Mouse (Mus musculus): Measurements from ENCODE around the gene Rab29. TPM values are rescaled to one million over a fixed set of nuclear protein-coding genes. Genes with fewer than 3 reads are reported as not detected.
A peak's percentile ranks its signal among the peaks of the same experiment; 100 is the strongest.
"Not testable (repeated sequence)": the region's sequence is repeated elsewhere in the genome, so short reads cannot be mapped to it uniquely, and the experiment has no call there.

Gene Rab29
- polyA plus RNA-seq (2012; rRNA removed) = 9.3 and 10.2 TPM in 2 replicates

DNA sequence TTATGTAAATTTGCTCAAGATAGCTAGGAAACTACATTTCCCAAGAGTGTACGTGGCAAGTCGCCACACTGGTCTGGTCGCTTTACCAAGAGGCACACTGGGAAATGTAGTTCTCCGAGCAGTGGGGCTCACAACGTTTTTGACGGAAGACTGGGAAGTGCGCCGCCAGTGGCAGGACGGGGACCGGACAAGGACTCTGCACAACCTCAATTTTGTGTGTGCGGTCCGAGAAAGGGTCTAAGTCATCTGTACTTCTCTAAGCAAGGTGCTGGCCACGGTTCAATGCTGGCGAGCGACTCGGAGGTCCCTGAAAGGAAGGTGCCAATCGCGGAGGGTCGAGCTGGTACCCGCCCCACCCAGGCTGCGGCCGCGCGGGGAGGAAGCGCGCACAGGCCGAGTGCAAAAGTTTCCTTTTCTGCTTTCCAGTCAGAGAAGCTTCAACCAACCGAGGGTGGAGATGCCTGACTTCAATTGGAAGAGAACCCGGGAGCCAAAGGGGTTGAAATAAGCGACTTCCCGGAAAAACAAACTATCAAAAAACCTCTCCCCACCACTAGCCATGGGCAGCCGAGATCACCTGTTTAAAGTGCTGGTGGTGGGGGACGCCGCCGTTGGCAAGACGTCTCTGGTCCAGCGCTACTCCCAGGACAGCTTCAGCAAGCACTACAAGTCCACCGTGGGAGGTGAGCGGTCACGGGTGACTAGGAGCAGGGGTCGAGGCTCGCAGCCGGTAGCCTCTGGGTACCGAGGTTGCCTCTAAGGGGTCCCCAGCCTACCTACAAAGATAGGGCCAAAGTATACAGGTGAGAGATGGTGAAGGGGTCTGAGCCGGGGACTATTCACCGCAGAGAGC lies at the start of gene Rab29:
Rab29 (plus strand) TSS at position 132 of the 853 bp plus-strand sequence.
- peak within 1 kb of the TSS; percentile 46 for H3K4me3 ChIP-seq (ENCODE audit: insufficient read depth, low read length)
- H3K4me1 ChIP-seq (ENCODE audit: control insufficient read depth, insufficient read depth, low read length) = no peaks in the 10 kb centered on the region
- TF ChIP-seq CTCF (IDR thresholded peaks at IDR 0.05; ENCODE audit: extremely low read depth, insufficient read depth, low read length) (peak; percentile 73), POLR2A (IDR thresholded peaks at IDR 0.05; ENCODE audit: extremely low read depth, insufficient read depth, low read length) (no peak)
- H3K27ac ChIP-seq (ENCODE audit: insufficient read depth, low read length) = no peak within 1 kb of the TSS

DNA sequence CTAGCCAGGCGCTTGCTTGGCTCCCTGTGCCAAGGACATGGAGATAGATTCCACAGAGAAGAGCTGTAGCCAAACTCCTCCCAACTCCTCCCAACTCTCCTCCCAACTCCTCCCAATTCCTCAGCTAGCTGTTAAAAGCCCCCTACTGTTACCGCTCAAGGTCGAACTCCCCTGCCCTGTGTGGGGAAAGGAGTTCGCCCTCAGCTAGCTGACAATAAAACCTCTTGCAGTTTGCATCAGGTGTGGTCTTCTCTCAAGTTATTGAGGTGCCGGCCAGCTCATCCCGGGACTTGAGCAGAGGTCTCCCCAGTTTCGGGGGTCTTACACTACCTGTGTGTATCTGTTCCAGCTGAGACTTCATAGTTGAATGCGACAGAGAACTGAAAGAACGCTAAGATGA lies 46.7 kb upstream of the Rab29 start:
- not testable (repeated sequence) for H3K4me1 ChIP-seq (ENCODE audit: control insufficient read depth, insufficient read depth, low read length); H3K27ac ChIP-seq (ENCODE audit: insufficient read depth, low read length); H3K4me3 ChIP-seq (ENCODE audit: insufficient read depth, low read length)

- Histone ChIP-seq H3K4me3 (ENCODE audit: insufficient read depth, low read length) (no peak overlapping the region), H3K27ac (ENCODE audit: insufficient read depth, low read length) (no peak overlapping the region), H3K4me1 (ENCODE audit: control insufficient read depth, insufficient read depth, low read length) (peaks cover 7% of the 10 kb centered on the region; the same call in 1 of the 2 replicates)
- TF ChIP-seq CTCF (IDR thresholded peaks at IDR 0.05; ENCODE audit: extremely low read depth, insufficient read depth, low read length) = no peak
- no peak for TF ChIP-seq POLR2A (IDR thresholded peaks at IDR 0.05; ENCODE audit: extremely low read depth, insufficient read depth, low read length)
Observed at GRCm38 (mm10) chr1:131820887-131821328, 46.1 kb upstream of the Rab29 start.

DNA sequence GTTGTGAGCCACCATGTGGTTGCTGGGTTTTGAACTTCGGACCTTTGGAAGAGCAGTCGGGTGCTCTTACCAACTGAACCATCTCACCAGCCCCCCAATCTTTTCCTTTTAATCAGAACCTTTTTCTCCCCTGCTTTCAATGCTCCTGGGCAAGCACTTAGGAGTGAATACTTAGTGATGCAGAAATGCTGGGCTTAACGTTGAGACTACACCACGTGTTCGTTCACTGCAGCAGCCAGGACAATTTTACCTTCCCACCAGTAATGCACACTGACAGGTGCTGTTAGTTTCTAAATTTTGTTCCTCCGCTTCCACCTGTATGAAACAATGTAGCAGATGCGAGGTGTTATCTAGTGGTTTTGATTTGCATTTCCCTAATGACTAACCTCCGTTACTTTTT lies 44.7 kb upstream of the Rab29 start:
- TF ChIP-seq POLR2A (IDR thresholded peaks at IDR 0.05; ENCODE audit: extremely low read depth, insufficient read depth, low read length) (no peak), CTCF (IDR thresholded peaks at IDR 0.05; ENCODE audit: extremely low read depth, insufficient read depth, low read length) (no peak)
- H3K4me1 ChIP-seq (ENCODE audit: control insufficient read depth, insufficient read depth, low read length) = peaks cover 7% of the 10 kb centered on the region; the same call in 1 of the 2 replicates
- H3K27ac ChIP-seq (ENCODE audit: insufficient read depth, low read length) = no peak overlapping the region

GRCm38 (mm10) chr1:131822856-131823492 lies 44.0 kb upstream of the Rab29 start:
- H3K4me1 ChIP-seq (ENCODE audit: control insufficient read depth, insufficient read depth, low read length) = peaks cover 7% of the 10 kb centered on the region; the same call in 1 of the 2 replicates
- TF ChIP-seq CTCF (IDR thresholded peaks at IDR 0.05; ENCODE audit: extremely low read depth, insufficient read depth, low read length) (no peak), POLR2A (IDR thresholded peaks at IDR 0.05; ENCODE audit: extremely low read depth, insufficient read depth, low read length) (no peak)
- no peak overlapping the region for H3K27ac ChIP-seq (ENCODE audit: insufficient read depth, low read length)
- no peak overlapping the region for H3K4me3 ChIP-seq (ENCODE audit: insufficient read depth, low read length)

More for the DNA sequence above, 44.7 kb upstream of the Rab29 start:
- no peak overlapping the region for H3K4me3 ChIP-seq (ENCODE audit: insufficient read depth, low read length)

DNA sequence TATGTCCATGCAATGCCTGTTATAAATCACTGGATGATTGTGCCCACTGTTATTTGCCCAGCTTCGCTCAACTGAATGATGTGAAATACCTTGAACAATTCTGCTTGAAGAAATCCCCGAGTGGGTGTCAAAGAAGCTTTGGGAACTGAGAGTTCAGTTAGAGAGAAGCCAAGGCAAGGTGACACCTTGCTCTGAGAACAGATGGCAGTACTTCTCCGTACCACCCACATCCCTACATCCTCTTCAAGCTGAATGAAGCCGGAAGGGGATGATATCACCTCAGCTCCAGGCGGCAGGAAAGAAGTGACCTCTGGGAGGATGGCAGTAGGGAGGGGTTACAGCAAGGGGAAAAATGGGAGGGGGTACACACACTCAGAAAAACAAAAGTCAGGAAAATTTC lies 43.5 kb upstream of the Rab29 start:
- Histone ChIP-seq H3K4me3 (ENCODE audit: insufficient read depth, low read length) (no peak overlapping the region), H3K4me1 (ENCODE audit: control insufficient read depth, insufficient read depth, low read length) (peaks cover 7% of the 10 kb centered on the region; the same call in 1 of the 2 replicates), H3K27ac (ENCODE audit: insufficient read depth, low read length) (no peak overlapping the region)
- TF ChIP-seq POLR2A (IDR thresholded peaks at IDR 0.05; ENCODE audit: extremely low read depth, insufficient read depth, low read length) (no peak), CTCF (IDR thresholded peaks at IDR 0.05; ENCODE audit: extremely low read depth, insufficient read depth, low read length) (no peak)

DNA sequence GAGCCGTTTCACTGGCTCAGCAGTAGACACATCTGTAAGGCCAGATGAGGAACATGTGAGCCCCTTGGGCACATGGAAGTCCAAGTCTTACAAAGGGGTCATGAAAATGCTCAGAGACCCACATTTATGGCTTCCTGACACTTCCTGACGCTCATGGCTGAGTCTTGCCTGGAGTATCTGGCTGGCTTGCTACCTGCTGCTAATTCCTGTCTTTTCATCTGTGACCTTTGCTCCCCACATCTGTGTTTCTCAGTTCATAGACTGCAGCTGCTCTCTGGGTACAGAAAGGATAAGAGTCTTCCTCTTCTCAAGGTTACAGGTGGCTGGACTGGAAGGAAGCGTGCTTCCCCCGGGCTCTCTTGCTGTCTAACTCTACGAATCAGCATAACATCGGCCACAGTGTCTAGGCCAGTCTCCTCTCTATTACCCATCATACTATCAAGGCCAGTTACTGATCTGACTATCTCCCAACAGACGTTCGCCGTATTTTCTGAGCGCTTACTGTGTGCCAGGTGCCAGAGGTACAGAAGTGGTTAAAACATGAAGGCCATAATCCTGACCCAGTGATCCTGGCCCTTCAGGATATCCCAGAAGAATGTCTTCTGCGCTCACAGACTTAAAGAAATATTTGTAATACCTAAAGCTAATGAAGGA lies 42.4 kb upstream of the Rab29 start:
- Histone ChIP-seq H3K4me3 (ENCODE audit: insufficient read depth, low read length) (no peak overlapping the region), H3K4me1 (ENCODE audit: control insufficient read depth, insufficient read depth, low read length) (peaks cover 8% of the 10 kb centered on the region; the same call in 1 of the 2 replicates), H3K27ac (ENCODE audit: insufficient read depth, low read length) (no peak overlapping the region)
- no peak for TF ChIP-seq CTCF (IDR thresholded peaks at IDR 0.05; ENCODE audit: extremely low read depth, insufficient read depth, low read length)
- TF ChIP-seq POLR2A (IDR thresholded peaks at IDR 0.05; ENCODE audit: extremely low read depth, insufficient read depth, low read length) = no peak

GRCm38 (mm10) chr1:131827207-131827786 lies 39.7 kb upstream of the Rab29 start, which contains the start of gene Slc41a1:
Gene Slc41a1 (plus strand): TSS chr1:131827493.
- Histone ChIP-seq H3K4me3 (ENCODE audit: insufficient read depth, low read length) (peak within 1 kb of the TSS; percentile 80), H3K4me1 (ENCODE audit: control insufficient read depth, insufficient read depth, low read length) (peaks cover 4% of the 10 kb centered on the region; the same call in 1 of the 2 replicates), H3K27ac (ENCODE audit: insufficient read depth, low read length) (peak within 1 kb of the TSS; percentile 75)
- TF ChIP-seq CTCF (IDR thresholded peaks at IDR 0.05; ENCODE audit: extremely low read depth, insufficient read depth, low read length) = no peak

GRCm38 (mm10) chr1:131827787-131828258 lies 39.2 kb upstream of the Rab29 start:
- TF ChIP-seq CTCF (IDR thresholded peaks at IDR 0.05; ENCODE audit: extremely low read depth, insufficient read depth, low read length) (no peak), POLR2A (IDR thresholded peaks at IDR 0.05; ENCODE audit: extremely low read depth, insufficient read depth, low read length) (peak; percentile 88; the same call in 1 of the 2 replicates)
- peak overlapping the region; percentile 80 for H3K4me3 ChIP-seq (ENCODE audit: insufficient read depth, low read length)
- H3K4me1 ChIP-seq (ENCODE audit: control insufficient read depth, insufficient read depth, low read length) = peaks cover 4% of the 10 kb centered on the region; the same call in 1 of the 2 replicates

More at GRCm38 (mm10) chr1:131827787-131828258, 39.2 kb upstream of the Rab29 start:
- H3K27ac ChIP-seq (ENCODE audit: insufficient read depth, low read length) = peak overlapping the region; percentile 75
